Mouse (Mus musculus): ENCODE measurements around the gene Gm20431.

Gene Gm20431

DNA sequence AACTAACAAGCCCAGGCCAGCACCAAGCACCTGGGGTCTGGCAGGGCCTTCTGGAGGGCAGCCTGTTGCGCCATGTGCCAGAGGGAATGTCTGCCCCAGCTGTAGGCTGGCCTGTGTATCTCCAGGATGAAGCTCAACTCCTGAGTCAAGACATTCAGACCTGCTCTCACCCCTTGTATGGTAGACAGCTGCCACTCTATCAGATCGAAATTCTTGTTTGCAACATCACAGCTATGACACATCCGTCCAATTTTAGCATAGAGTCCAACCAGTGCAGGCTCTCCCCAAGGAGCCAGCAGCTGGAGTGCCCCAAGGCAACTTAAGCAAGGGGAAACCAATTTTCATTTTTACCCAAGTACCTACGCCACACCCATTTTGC, 54.6 kb downstream of the Gm20431 start:
- TF ChIP-seq GATA4 (IDR thresholded peaks at IDR 0.05; ENCODE audit: insufficient replicate concordance, low read length): no peak

DNA sequence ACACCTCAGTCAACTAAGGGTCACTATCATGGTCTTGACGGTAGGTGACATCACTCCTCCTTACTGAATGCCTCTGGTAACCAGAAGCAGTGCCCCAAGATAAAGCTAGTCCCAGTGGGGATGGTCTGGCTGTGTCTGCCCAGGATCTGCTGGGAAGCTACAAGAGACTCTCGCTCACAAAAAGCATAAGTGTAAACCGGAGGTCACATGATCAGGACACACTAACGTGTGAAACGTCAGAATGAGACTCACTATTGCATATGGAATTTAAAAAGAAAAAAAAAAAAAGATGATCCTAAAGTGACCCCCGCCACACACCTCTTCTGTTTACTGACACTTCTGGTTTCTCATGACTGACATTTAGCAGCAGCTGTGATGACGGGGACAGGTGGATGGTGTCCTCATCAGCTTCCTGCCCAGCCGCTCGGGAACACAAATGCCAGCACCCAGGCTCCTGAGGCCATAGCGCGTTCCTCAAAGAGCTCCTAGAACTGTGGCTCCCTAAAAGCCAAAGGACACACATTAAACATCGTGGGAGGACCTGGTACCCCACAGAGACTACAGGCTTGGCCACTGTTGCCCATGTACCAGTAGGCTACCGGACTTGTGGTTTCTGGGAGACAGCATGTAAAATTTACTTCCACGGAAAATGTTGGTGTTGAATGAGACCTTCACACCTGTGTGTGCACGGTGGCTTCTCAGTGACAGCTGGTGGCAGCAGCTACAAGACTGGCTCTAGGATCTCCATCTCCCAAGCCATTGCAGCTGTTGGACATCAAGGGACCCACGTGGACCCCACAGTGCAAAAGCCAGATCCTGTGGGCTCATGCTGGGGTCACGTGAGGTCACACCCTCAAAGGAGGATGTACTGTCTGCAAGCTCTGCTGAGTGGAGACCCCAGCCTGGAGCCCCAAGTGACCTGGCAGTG, 55.2 kb downstream of the Gm20431 start:
- no peak for TF ChIP-seq GATA4 (IDR thresholded peaks at IDR 0.05; ENCODE audit: insufficient replicate concordance, low read length)

DNA sequence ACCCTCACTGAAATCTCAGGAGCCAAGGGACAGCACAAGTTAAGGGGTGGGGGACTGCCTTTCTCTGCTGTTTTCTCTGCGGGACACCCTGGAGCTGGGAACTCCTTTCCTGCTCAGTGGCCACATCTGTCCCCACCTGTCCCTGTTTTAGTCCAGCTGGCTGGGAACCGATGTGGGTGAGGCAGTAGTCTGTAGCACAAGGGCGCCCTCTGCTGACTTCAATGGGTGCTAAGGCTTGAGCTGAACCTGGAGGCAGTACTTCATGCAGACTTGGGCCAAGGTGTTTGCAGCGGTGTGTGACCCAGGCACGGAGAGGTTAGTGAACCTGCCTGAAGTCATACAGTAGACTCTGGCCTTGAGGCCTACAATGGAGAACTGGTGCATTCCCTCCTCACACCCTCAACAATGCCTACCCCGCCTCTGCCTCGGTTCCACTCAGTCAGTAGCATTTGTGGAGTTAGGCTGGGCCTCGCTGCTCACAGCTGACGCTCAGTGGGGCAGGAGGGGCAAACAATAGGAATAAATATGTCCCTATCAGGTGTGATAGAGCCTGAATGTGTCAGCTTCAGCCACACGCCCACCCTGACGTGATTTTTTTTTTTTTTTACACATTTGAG, 56.0 kb downstream of the Gm20431 start:
- TF ChIP-seq GATA4 (IDR thresholded peaks at IDR 0.05; ENCODE audit: insufficient replicate concordance, low read length): no peak

DNA sequence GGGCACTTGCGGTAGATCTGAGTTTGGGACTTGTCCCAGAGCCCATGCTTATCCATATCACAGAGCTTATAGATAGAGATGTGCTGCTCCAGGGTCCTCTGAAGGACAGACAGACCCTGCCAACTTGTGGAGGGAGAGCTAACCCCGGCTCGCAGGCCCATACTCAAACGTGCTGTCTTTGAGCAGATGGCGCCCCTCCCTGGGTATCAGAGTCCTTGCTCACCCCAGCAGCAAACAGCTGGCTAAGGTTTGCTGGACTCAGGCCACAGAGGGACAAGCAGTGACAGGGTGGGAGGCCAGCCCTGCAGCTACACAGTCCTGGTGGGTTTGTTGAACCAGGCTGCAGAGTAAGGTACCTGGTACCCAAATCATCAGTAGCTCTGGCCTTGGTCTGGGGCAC, 58.3 kb downstream of the Gm20431 start:
- TF ChIP-seq GATA4 (IDR thresholded peaks at IDR 0.05; ENCODE audit: insufficient replicate concordance, low read length): no peak

DNA sequence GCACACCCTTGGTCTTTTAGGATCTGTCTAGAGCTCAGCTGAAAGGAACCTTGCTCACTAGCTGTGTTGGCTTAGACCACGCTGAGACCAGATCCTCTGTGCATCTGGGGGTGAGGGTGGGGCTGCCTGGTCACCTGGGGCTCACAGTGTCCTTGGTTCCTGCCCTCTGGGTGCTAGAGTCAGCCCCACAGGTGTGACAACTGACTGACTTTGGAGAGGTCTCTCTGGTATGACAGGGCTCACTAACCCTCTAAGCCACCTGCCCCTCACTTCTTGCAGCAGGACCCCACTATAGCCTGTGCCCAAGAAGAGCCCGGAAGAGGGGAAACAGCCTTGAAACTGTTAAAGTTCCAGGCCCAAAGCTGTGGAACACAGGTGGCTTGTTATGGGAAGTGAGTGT, 58.9 kb downstream of the Gm20431 start:
- TF ChIP-seq GATA4 (IDR thresholded peaks at IDR 0.05; ENCODE audit: insufficient replicate concordance, low read length): no peak

DNA sequence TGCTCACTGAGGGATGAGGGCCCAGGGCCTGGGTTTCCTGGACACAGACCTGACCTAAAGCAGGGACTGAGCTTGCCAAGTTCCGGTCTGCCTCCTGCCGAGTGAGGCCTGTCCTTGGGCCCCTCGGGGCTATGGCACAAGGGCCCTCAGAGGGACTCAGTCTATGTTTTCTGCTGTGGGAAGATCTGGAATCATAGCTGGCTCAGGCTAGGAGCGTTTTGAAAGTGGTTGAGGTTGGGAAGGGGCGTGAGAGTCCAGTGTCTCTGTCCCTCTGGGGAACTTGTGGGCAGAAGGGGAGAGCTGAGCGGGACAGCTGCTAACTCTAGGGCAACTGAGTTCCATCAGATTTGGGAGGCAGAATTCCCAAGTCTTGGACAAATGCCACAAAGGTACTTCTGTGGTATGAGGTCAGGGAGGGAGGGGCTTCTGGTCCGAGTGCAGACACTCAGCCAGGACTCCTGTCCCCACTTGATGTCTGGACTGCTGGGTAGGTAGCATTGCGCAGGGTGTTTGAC, 60.8 kb downstream of the Gm20431 start:
- TF ChIP-seq GATA4 (IDR thresholded peaks at IDR 0.05; ENCODE audit: insufficient replicate concordance, low read length): no peak

DNA sequence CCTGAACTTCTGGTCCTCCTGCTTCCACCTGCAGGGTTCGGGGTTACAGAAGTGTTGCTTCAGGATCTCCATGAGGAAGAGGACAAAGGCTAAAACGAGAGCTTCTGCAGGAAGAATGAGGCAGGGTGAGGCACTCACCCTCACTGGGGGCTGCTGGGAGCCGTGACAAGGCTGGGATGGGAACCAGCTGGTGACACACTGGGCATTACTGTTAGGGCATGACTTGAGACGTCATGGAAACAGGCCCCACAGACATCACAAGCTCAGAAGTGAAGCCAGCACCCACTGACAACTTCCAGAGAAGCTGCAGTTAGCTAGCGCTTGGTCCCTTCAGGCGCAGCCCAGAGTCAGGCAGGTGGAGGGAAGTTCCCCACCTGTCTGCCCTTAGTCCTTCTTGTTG, 61.4 kb downstream of the Gm20431 start:
- no peak for TF ChIP-seq GATA4 (IDR thresholded peaks at IDR 0.05; ENCODE audit: insufficient replicate concordance, low read length)

DNA sequence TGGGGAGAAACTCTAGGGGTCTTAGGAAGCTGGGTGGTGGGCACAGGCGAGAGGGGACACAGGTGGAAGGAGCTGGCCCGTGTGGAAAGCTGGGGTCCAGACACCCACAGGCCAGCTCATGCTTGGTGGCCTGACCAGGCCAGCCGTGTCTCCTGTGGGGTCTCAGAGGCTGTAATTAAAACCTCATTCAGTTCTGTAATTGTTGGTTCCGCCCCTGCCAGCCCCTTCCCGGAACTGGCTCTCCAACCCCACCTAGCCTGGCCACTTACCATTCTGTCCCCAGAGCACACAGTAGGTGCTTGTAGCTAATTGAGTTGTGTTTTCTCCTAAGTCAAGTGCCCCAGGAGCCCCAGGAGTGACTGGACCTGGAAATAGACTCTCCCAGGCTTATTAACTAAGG, 62.1 kb downstream of the Gm20431 start:
- TF ChIP-seq GATA4 (IDR thresholded peaks at IDR 0.05; ENCODE audit: insufficient replicate concordance, low read length): no peak

DNA sequence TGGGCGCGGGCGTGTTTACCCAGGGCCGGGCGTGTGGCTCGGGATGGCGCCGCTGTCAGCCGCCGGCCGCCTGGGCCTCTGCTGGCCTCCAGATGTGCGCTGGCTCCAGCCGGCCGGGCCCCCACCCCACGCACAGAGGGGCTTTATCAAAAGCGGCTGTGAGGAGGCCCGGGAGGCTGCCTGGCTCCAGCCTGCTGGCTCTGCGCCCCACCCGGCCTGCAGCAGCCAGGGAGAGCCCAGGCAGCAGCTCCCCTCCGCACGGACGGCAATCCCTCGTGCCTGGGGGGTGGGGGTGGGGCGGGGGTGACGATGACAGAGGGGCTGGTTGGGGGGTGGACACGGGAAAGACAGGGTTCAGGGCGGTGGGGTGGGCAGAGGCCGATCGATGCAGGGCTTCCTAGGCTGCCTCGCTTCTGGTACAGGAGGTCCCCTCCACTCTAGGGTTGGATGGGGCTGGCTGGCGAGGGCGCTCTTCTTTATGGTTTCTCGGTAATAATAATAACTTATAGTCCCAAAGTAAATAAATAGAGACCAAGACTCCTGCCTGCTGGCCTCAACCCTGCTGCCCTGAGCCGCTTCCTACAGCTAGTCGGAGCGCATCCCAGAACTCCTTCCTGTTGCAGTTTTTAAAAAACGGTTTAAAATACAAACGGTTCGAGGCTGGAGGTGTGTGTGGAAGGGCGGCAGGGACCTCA, 63.7 kb downstream of the Gm20431 start:
- no peak for TF ChIP-seq GATA4 (IDR thresholded peaks at IDR 0.05; ENCODE audit: insufficient replicate concordance, low read length)

DNA sequence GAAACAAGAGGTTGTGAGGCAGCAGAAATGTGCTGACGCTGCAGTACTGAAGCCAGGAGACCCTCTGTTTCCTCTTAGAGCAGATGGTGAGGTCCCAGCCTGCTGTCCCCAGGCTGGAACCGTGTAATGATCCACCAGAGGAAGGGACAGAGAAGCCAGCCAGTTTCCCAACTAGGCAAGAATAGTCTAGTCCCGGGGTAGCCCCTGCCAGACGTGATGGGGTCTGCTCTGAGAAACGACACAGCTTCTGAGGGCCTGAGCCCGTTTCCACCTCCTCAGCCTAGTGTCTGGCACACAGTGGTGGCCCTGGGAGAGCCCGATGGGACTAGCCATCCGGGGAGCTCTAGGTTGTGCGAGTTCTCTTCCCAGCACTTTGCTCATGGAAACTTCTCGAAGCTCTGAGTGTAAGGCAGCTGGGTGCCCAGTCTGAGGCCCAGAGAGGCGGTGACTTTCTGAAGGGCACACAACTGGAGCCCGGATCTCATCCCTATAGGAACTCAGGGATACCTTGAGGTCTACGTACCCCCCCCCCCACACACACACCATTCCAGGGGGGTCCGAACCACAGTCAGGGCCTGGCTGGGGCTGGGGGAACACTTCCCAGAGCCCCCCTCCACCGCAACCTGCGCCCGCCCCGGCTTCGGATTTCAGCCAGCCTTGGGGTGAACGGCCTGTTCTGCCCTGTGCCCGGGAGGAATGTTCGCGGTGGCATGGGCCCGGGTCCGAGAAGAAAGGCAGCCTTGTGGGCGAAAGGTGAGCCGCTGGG, 64.4 kb downstream of the Gm20431 start:
- TF ChIP-seq GATA4 (IDR thresholded peaks at IDR 0.05; ENCODE audit: insufficient replicate concordance, low read length): no peak

DNA sequence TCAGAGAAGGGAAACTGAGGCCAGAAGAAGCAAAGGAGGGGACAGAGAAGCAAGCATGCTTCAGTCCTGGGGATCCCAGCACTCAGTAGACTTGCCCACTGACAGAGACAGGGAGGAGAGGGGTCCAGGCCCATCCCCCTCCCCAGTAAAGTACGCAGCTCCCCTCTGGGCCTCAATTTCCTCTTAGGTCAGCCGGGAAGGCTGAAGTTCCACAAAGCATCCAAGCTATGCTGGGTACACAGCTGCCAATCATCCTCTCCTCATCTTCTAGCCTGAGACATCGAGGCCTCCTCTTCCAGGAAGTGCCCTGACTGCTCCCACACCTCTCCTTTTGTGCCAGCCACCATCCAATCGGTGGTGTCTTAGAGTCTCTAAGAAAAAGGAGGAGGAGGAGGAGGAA, 65.0 kb downstream of the Gm20431 start:
- TF ChIP-seq GATA4 (IDR thresholded peaks at IDR 0.05; ENCODE audit: insufficient replicate concordance, low read length): no peak

DNA sequence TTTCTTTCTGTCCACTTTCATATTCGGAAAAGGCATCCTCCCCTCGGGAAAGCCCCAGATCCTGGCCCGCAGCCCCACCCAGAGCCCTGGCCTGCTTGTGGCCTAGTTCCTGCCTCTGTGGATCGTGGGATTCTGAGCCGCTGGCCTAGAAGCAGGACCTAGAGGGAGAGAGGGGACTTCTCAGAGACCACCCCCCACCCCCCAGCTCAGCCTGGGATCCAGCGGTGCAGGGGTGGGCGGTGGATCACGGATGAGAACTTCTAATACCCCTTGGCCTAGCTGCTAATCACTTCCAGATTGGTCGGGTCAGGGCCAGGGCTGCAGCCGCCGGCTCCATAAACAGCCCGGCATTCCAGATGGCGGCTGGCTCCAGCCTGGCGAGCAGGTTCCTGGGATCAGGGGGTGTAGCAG, 65.5 kb downstream of the Gm20431 start:
- TF ChIP-seq GATA4 (IDR thresholded peaks at IDR 0.05; ENCODE audit: insufficient replicate concordance, low read length): no peak

DNA sequence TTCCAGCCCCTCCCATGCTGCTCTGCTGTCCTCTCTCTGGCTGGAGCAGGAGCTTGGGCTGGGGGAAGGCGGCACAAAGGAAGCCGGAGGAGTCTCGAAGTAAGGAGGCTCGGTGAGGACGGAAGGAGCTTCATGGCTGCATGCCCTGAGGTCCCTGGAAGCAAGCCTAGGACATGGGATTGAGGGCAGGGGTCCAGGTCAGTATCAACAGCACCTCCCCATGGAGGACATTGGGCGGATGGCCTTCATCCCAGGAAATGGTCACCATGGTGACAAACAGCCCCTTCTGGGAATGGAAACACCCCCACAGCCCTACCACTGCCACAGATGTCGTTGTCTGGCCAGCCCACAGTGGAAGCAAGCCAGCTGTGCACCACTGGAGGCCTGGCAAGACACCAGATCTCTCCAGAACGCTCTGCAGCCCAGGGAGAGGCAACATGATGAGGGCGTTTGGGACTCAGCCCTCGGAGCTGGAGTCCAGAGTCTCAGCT, 66.8 kb downstream of the Gm20431 start:
- TF ChIP-seq GATA4 (IDR thresholded peaks at IDR 0.05; ENCODE audit: insufficient replicate concordance, low read length): peak; percentile 65; the same call in 1 of the 2 replicates

DNA sequence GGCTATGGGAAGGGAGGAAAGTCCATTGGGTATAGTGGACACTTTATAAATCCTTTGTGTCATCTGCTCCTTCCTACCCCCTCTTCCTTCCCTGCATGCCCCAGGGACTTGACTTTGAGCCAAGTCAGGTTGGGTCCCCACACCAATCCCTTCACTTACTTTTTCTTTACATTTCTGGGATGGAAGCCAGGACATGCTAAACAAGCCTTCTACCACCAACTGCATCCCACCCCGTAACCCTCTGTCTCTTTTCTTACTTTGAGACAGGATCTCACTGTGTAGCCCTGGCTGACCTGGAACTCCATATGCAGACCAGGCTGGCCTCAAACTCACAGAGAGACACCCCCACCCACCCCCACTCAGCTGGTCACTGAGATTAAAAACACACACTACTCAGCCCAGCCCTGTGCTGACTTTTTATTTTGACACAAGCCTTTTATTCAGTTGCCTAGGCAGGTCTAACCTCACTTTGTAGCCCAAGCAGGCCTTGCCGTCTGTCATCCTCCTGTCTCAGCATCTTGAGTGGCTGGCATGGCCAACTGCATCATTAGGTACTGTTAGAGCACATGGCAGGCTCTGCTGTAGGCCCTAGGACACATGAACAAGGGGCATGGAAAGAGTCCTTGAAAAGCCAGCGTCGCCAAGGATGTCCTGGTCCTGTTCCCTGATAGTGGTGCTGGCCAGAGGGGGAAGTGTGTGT, 67.6 kb downstream of the Gm20431 start:
- no peak for TF ChIP-seq GATA4 (IDR thresholded peaks at IDR 0.05; ENCODE audit: insufficient replicate concordance, low read length)

Measured in liver, adult (tissue).